Mouse (Mus musculus): ENCODE data around the gene Pard3b. TPM values are rescaled to one million over a fixed set of nuclear protein-coding genes. Genes with fewer than 3 reads are reported as not detected.

Pard3b gene
- polyA plus RNA-seq, 1 experiment from 2014 or later: 11.4 TPM

GRCm38 (mm10) chr1:61685221-61685814 is 46.7 kb downstream of the Pard3b start:
- no peak for ATAC-seq (ENCODE audit: low FRiP score)
- WGBS: 10% methylated on average over 8 of the region's 8 CpGs
- H3K9me3 ChIP-seq: no peaks in the 10 kb centered on the region
- no peak overlapping the region for H3K4me3 ChIP-seq
- H3K9ac ChIP-seq: no peak overlapping the region
- H3K36me3 ChIP-seq: no peaks in the 10 kb centered on the region
- no peak overlapping the region for H3K4me2 ChIP-seq
- H3K27me3 ChIP-seq: no peaks in the 10 kb centered on the region
- no peak overlapping the region for H3K27ac ChIP-seq
- H3K4me1 ChIP-seq (replicated peaks): 0 out of 2 replicates have a peak, but pooled peaks cover 5% of the 10 kb centered on the region

GRCm38 (mm10) chr1:61685921-61686320 is 47.3 kb downstream of the Pard3b start:
- Histone ChIP-seq H3K27ac (no peak overlapping the region), H3K27me3 (no peaks in the 10 kb centered on the region), H3K9me3 (no peaks in the 10 kb centered on the region), H3K4me1 (replicated peaks) (0 out of 2 replicates have a peak, but pooled peaks cover 5% of the 10 kb centered on the region), H3K36me3 (no peaks in the 10 kb centered on the region), H3K4me3 (no peak overlapping the region), H3K9ac (no peak overlapping the region), H3K4me2 (no peak overlapping the region)
- ATAC-seq (ENCODE audit: low FRiP score): no peak
- 41% methylated on average over 1 of the region's 1 CpGs for WGBS

GRCm38 (mm10) chr1:61688301-61688700 is 49.7 kb downstream of the Pard3b start:
- 0 out of 2 replicates have a peak, but pooled peaks cover 5% of the 10 kb centered on the region for H3K4me1 ChIP-seq (replicated peaks)
- no peaks in the 10 kb centered on the region for H3K27me3 ChIP-seq
- no peaks in the 10 kb centered on the region for H3K9me3 ChIP-seq
- no peaks in the 10 kb centered on the region for H3K36me3 ChIP-seq
- no peak overlapping the region for H3K4me2 ChIP-seq
- no peak for ATAC-seq (ENCODE audit: low FRiP score)
- no peak overlapping the region for H3K4me3 ChIP-seq
- H3K27ac ChIP-seq: no peak overlapping the region
- WGBS: 53% methylated on average over 3 of the region's 3 CpGs
- no peak overlapping the region for H3K9ac ChIP-seq

GRCm38 (mm10) chr1:61698462-61699218 is 60.0 kb downstream of the Pard3b start:
- no peaks in the 10 kb centered on the region for H3K4me1 ChIP-seq (replicated peaks)
- ATAC-seq (ENCODE audit: low FRiP score): no peak
- no peak overlapping the region for H3K4me2 ChIP-seq
- H3K27me3 ChIP-seq: no peaks in the 10 kb centered on the region
- no peaks in the 10 kb centered on the region for H3K9me3 ChIP-seq
- no peaks in the 10 kb centered on the region for H3K36me3 ChIP-seq
- H3K4me3 ChIP-seq: no peak overlapping the region
- H3K27ac ChIP-seq: no peak overlapping the region
- H3K9ac ChIP-seq: no peak overlapping the region
- WGBS: 80% methylated on average over 10 of the region's 10 CpGs

- Histone ChIP-seq H3K9ac (no peak overlapping the region), H3K27ac (no peak overlapping the region), H3K9me3 (0 out of 2 replicates have a peak, but pooled peaks cover 4% of the 10 kb centered on the region), H3K4me1 (replicated peaks) (no peaks in the 10 kb centered on the region), H3K27me3 (no peaks in the 10 kb centered on the region), H3K4me3 (no peak overlapping the region), H3K36me3 (no peaks in the 10 kb centered on the region), H3K4me2 (no peak overlapping the region)
- 89% methylated on average over 1 of the region's 1 CpGs for WGBS
- no peak for ATAC-seq (ENCODE audit: low FRiP score)
Measured at GRCm38 (mm10) chr1:61709812-61710211, 71.2 kb downstream of the Pard3b start.

GRCm38 (mm10) chr1:61711523-61711922 is 72.9 kb downstream of the Pard3b start:
- no peak for ATAC-seq (ENCODE audit: low FRiP score)
- no peaks in the 10 kb centered on the region for H3K36me3 ChIP-seq
- H3K4me3 ChIP-seq: no peak overlapping the region
- H3K27ac ChIP-seq: no peak overlapping the region
- no peak overlapping the region for H3K4me2 ChIP-seq
- H3K9ac ChIP-seq: no peak overlapping the region
- no peaks in the 10 kb centered on the region for H3K27me3 ChIP-seq
- 0 out of 2 replicates have a peak, but pooled peaks cover 4% of the 10 kb centered on the region for H3K9me3 ChIP-seq
- H3K4me1 ChIP-seq (replicated peaks): no peaks in the 10 kb centered on the region

- no peaks in the 10 kb centered on the region for H3K36me3 ChIP-seq
- H3K9me3 ChIP-seq: 0 out of 2 replicates have a peak, but pooled peaks cover 8% of the 10 kb centered on the region
- H3K27me3 ChIP-seq: no peaks in the 10 kb centered on the region
- no peaks in the 10 kb centered on the region for H3K4me1 ChIP-seq (replicated peaks)
- 80% methylated on average over 4 of the region's 4 CpGs for WGBS
- H3K27ac ChIP-seq: no peak overlapping the region
- ATAC-seq (ENCODE audit: low FRiP score): no peak
- H3K4me3 ChIP-seq: no peak overlapping the region
- H3K9ac ChIP-seq: no peak overlapping the region
- H3K4me2 ChIP-seq: no peak overlapping the region
Measured at GRCm38 (mm10) chr1:61729654-61730053, 91.0 kb downstream of the Pard3b start.

- H3K4me1 ChIP-seq (replicated peaks): no peaks in the 10 kb centered on the region
- H3K4me3 ChIP-seq: no peak overlapping the region
- no peaks in the 10 kb centered on the region for H3K36me3 ChIP-seq
- no peak overlapping the region for H3K4me2 ChIP-seq
- no peak for ATAC-seq (ENCODE audit: low FRiP score)
- no peak overlapping the region for H3K27ac ChIP-seq
- WGBS: 81% methylated on average over 1 of the region's 1 CpGs
- H3K9ac ChIP-seq: no peak overlapping the region
- no peaks in the 10 kb centered on the region for H3K9me3 ChIP-seq
- no peaks in the 10 kb centered on the region for H3K27me3 ChIP-seq
Measured at GRCm38 (mm10) chr1:61736550-61736949, 97.9 kb downstream of the Pard3b start.

GRCm38 (mm10) chr1:61742831-61743230 is 104.2 kb downstream of the Pard3b start:
- no peaks in the 10 kb centered on the region for H3K36me3 ChIP-seq
- no peak for ATAC-seq (ENCODE audit: low FRiP score)
- no peak overlapping the region for H3K4me3 ChIP-seq
- H3K4me1 ChIP-seq (replicated peaks): no peaks in the 10 kb centered on the region
- no peak overlapping the region for H3K9ac ChIP-seq
- H3K27me3 ChIP-seq: no peaks in the 10 kb centered on the region
- no peaks in the 10 kb centered on the region for H3K9me3 ChIP-seq
- H3K4me2 ChIP-seq: no peak overlapping the region
- no peak overlapping the region for H3K27ac ChIP-seq

- Histone ChIP-seq H3K27ac (no peak overlapping the region), H3K4me2 (no peak overlapping the region), H3K9ac (no peak overlapping the region), H3K36me3 (no peaks in the 10 kb centered on the region), H3K27me3 (no peaks in the 10 kb centered on the region), H3K9me3 (no peaks in the 10 kb centered on the region), H3K4me1 (replicated peaks) (no peaks in the 10 kb centered on the region), H3K4me3 (no peak overlapping the region)
- no peak for ATAC-seq (ENCODE audit: low FRiP score)
Measured at GRCm38 (mm10) chr1:61747481-61747880, 108.9 kb downstream of the Pard3b start.

GRCm38 (mm10) chr1:61751008-61751407 is 112.4 kb downstream of the Pard3b start:
- ATAC-seq (ENCODE audit: low FRiP score): no peak
- H3K4me2 ChIP-seq: no peak overlapping the region
- H3K9me3 ChIP-seq: no peaks in the 10 kb centered on the region
- H3K9ac ChIP-seq: no peak overlapping the region
- no peaks in the 10 kb centered on the region for H3K4me1 ChIP-seq (replicated peaks)
- H3K4me3 ChIP-seq: no peak overlapping the region
- WGBS: 93% methylated on average over 1 of the region's 1 CpGs
- H3K36me3 ChIP-seq: no peaks in the 10 kb centered on the region
- H3K27ac ChIP-seq: no peak overlapping the region
- H3K27me3 ChIP-seq: no peaks in the 10 kb centered on the region

- H3K4me2 ChIP-seq: no peak overlapping the region
- WGBS: 89% methylated on average over 1 of the region's 1 CpGs
- H3K36me3 ChIP-seq: no peaks in the 10 kb centered on the region
- no peak overlapping the region for H3K9ac ChIP-seq
- H3K4me1 ChIP-seq (replicated peaks): no peaks in the 10 kb centered on the region
- no peak for ATAC-seq (ENCODE audit: low FRiP score)
- H3K27ac ChIP-seq: no peak overlapping the region
- no peaks in the 10 kb centered on the region for H3K27me3 ChIP-seq
- H3K4me3 ChIP-seq: no peak overlapping the region
- H3K9me3 ChIP-seq: no peaks in the 10 kb centered on the region
Measured at GRCm38 (mm10) chr1:61756771-61757170, 118.1 kb downstream of the Pard3b start.

GRCm38 (mm10) chr1:61771213-61771612 is 132.6 kb downstream of the Pard3b start:
- H3K36me3 ChIP-seq: no peaks in the 10 kb centered on the region
- H3K27ac ChIP-seq: no peak overlapping the region
- no peak overlapping the region for H3K4me2 ChIP-seq
- no peaks in the 10 kb centered on the region for H3K27me3 ChIP-seq
- no peaks in the 10 kb centered on the region for H3K9me3 ChIP-seq
- no peak overlapping the region for H3K9ac ChIP-seq
- no peaks in the 10 kb centered on the region for H3K4me1 ChIP-seq (replicated peaks)
- H3K4me3 ChIP-seq: no peak overlapping the region
- no peak; the same call in 1 of the 2 replicates for ATAC-seq (ENCODE audit: low FRiP score)

Data from hindbrain, embryonic 13.5 days (tissue).